Mouse (Mus musculus) leukemia stem cell, adult 10-12 weeks (primary cell): ENCODE measurements around the gene Cenpt. TPM values are rescaled to one million over a fixed set of nuclear protein-coding genes. Genes with fewer than 3 reads are reported as not detected.

Source experiments
- polyA plus RNA-seq: library from polyadenylated mRNA; stranded (reverse); fragments of >175 nt; gene quantifications from 2 replicates; pipeline ENCODE4 v1.2.3, GENCODE M21; 2012; ENCODE audit warnings: low replicate concordance

Cenpt gene
- 14.1 and 23.1 TPM in 2 replicates for polyA plus RNA-seq

GRCm38 (mm10) chr8:105853178-105853577, at the start of gene Cenpt:
TSS of gene Cenpt (minus strand) at chr8:105853278.

GRCm38 (mm10) chr8:105900180-105900940, 47.3 kb upstream of the Cenpt start, which contains the start of gene Pskh1:
TSS of gene Pskh1 (plus strand) at chr8:105900441.

DNA sequence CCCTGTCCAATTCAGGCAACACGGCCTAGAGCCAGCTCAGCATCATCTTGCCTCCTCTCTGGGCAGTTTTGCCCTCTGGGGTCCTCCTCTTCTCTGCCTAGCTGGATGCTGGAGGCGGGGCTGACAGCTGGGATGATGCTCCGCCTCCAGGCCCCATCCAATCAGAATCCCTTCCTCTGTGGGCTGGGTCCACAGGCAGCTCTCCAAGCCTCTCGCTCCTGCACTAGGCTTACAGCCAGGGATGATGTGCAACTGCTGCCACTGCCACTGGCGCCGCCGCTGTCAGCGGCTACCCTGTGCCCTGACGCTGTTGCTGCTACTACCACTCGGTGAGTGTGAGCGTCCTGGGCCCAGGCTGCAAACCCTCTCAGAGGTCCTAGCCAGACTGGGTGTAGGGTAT, 40.3 kb upstream of the Cenpt start, which contains the start of gene Nrn1l:
Gene Nrn1l (plus strand): TSS at position 229 of the 400 bp plus-strand sequence.

DNA sequence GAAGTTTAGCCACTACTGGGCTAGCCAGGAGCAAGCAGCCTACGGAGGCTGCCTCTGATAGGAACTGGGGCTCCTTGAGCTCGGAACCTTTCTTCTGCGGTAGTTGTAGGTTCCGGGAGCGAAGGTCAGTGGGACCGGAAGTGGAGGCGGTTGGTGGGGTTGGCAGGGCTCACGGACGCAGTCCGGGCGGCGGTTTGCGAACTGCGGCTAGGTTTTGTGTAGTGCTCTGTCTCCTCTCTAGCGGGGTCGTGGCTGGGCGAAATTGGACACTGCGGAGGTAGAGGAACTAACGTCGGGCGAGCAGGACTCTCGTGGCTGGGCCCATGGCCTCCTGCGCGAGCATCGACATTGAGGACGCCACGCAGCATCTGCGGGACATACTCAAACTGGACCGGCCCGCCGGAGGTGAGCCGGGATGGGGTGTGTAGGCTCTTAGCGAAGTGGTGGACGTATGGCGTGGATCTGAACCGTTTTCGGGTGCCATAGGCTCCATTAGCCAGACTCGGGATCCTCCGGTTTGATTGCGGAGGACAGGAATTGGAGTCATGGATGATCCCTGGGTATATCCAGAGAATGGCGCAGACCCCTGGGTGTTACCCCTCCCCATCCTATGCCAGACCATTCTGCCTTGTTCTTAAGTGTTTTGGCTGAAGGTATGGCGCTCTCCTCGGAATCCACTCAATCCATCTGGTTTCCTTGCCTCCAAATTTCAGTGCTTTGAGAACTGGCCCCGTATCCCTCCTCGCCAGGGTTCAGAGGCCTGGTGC, 27.9 kb upstream of the Cenpt start, which contains the start of gene Edc4:
Gene Edc4 (plus strand): TSS at position 128 of the 767 bp plus-strand sequence.

DNA sequence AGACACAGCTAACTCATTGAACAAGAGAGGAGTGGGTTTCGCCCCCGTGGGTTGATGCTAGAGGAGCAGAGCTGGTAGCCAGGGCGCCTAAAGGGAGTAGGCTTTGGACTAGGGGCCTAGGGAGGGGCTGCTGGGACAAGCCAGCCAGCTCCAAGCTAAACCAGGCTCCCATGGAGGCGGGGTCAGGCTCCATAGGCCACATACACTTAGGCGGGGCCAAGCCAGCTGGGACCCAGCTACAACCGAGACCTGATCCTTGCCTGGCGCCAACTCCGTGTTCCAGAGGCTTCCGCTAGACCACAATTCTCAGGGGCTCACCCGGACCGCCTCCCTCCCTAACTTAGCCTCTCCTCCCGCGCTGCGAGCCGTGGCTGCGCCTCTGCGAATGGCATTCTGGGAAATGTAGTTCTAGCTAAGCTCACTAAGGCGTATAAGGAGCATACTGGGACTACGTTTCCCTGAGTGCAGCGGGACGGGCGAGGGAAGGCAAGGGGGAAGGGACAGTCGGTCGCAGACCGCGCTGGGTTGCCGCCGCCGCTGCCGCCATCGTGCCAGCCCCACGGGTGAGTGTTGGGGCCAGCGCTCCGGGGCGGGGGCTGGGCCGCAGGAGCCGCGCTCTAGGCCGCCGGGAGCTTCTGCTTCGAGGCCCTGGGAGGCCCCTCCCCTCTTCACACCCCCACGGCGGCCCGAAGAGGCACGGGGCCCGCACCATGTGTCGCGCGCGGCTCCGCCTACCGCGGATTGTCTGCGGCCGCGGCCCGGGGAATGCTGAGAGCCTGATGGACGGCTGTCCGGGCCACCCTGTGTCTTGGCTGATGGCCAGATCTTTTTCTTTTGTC, 7.3 kb upstream of the Cenpt start, which contains the start of gene Nutf2:
Gene Nutf2 (plus strand): TSS at position 438 of the 839 bp plus-strand sequence.

GRCm38 (mm10) chr8:105854715-105855216, 1.7 kb upstream of the Cenpt start, which contains the start of gene Thap11:
TSS of gene Thap11 (plus strand) at chr8:105855132.

DNA sequence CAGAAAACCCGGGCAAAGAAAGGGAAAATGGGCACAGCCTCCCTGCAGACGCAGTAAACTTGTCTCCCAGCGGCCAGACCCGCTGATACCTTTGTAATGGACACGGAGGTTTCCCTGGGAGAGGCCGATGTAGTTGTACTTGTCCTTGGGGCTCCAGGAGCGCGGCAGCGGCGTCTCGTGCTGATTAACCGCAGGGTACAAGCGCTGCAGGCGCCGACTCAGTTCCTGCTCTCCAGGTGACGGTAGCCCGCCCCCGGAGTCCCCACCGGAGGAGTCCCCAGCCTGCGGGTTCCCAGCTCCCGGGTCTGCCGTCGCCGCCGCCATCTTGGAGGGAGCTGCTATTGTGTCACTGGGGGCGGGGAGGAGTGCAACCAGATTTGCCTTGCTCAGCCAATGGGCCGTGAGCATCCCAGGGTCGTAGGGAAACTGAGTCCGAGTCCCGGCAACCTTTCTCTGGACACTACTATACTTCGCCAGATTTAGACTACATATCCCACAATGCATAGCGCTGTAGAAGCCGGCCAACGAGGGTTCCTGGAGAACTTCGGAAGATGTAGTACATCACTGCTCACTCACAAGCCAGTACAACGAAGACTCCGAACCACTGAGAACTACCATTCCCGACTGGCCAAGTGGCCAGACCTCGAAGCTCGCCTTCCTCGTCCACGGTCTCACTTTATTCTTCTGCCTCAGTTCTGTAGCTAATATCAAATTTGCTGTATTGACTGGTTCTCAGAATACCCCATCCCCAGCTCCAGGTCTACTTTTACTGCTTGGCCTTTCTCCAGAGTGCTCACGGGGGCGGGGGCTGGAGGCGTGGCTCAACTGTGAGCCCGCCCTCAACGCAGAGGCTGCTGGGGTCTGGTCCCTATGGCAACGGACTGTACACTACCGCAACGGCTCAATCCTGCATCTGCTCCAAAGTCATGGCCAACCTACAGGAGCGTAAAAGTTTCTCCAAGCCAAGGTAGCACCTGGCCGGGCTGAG, 25.9 kb downstream of the Cenpt start, which contains the start of the genes Ranbp10 and Tsnaxip1:
Gene Ranbp10 (minus strand): TSS at position 490 of the 988 bp plus-strand sequence.
Gene Tsnaxip1 (plus strand): TSS at position 871 of the 988 bp plus-strand sequence.

Other genes with a start within 250 kb of the Cenpt start
- gene Ripor1, start 248.0 kb downstream of the Cenpt start, polyA plus RNA-seq, result 14.4 and 23.5 TPM in 2 replicates
- gene Ctcf, start 216.7 kb downstream of the Cenpt start, polyA plus RNA-seq, result 145 and 319 TPM in 2 replicates
- not detected in 2 replicates for gene Agrp, start 215.9 kb downstream of the Cenpt start, polyA plus RNA-seq
- 30.2 and 108 TPM in 2 replicates for gene Carmil2, start 167.0 kb downstream of the Cenpt start, polyA plus RNA-seq
- 16.0 and 76.2 TPM in 2 replicates for gene Acd, start 152.2 kb downstream of the Cenpt start, polyA plus RNA-seq
- gene Pard6a, start 152.1 kb downstream of the Cenpt start, polyA plus RNA-seq, result 2.0 and 16.3 TPM in 2 replicates
- gene 4933405L10Rik, start 145.6 kb downstream of the Cenpt start, polyA plus RNA-seq, result not detected in 2 replicates
- gene Enkd1, start 145.1 kb downstream of the Cenpt start, polyA plus RNA-seq, result 33.4 and 64.7 TPM in 2 replicates
- 4.4 and 7.9 TPM in 2 replicates for gene Gfod2, start 94.6 kb downstream of the Cenpt start, polyA plus RNA-seq
- gene Ranbp10, start 25.9 kb downstream of the Cenpt start, polyA plus RNA-seq, result 43.5 and 111 TPM in 2 replicates
- gene Tsnaxip1, start 25.5 kb downstream of the Cenpt start, polyA plus RNA-seq, result not detected in 2 replicates
- gene Thap11, start 1.9 kb upstream of the Cenpt start, polyA plus RNA-seq, result 18.1 and 52.4 TPM in 2 replicates
- 81.1 and 133 TPM in 2 replicates for gene Nutf2, start 7.3 kb upstream of the Cenpt start, polyA plus RNA-seq
- 14.8 and 34.3 TPM in 2 replicates for gene Edc4, start 27.6 kb upstream of the Cenpt start, polyA plus RNA-seq
- gene Nrn1l, start 40.3 kb upstream of the Cenpt start, polyA plus RNA-seq, result 3.1 and 7.0 TPM in 2 replicates
- 4.1 and 19.3 TPM in 2 replicates for gene Pskh1, start 47.2 kb upstream of the Cenpt start, polyA plus RNA-seq
- gene Ctrl, start 80.6 kb upstream of the Cenpt start, polyA plus RNA-seq, result 0.21 and 1.7 TPM in 2 replicates
- 109 and 171 TPM in 2 replicates for gene Psmb10, start 85.2 kb upstream of the Cenpt start, polyA plus RNA-seq
- 1.2 and 4.9 TPM in 2 replicates for gene Lcat, start 90.1 kb upstream of the Cenpt start, polyA plus RNA-seq
- 28.3 and 35.5 TPM in 2 replicates for gene Slc12a4, start 112.8 kb upstream of the Cenpt start, polyA plus RNA-seq
- gene Dpep3, start 126.2 kb upstream of the Cenpt start, polyA plus RNA-seq, result not detected in 2 replicates
- 2.9 and 6.0 TPM in 2 replicates for gene Dus2, start 138.1 kb upstream of the Cenpt start, polyA plus RNA-seq
- not detected in 2 replicates for gene Dpep2nb, start 152.7 kb upstream of the Cenpt start, polyA plus RNA-seq
- gene Ddx28, start 158.6 kb upstream of the Cenpt start, polyA plus RNA-seq, result 20.3 and 22.1 TPM in 2 replicates
- 11.8 and 20.8 TPM in 2 replicates for gene Nfatc3, start 205.6 kb upstream of the Cenpt start, polyA plus RNA-seq